Mouse (Mus musculus): ENCODE results near the gene Gm5617.
"Not testable (repeated sequence)": the region's sequence is repeated elsewhere in the genome, so short reads cannot be mapped to it uniquely, and the experiment has no call there.

The Gm5617 gene

GRCm38 (mm10) chr9:48494817-48495547, at the start of gene Gm5617, which contains the start of gene Rbm7:
TSS of gene Gm5617 (plus strand) at chr9:48495442.
TSS of gene Rbm7 (minus strand) at chr9:48495299.
- peak; percentile 96 to 97 for DNase-seq

- DNase-seq, result peak; percentile 35 to 55
Measured at GRCm38 (mm10) chr9:48447783-48448209, 47.4 kb upstream of the Gm5617 start.

GRCm38 (mm10) chr9:48450066-48450465, 45.2 kb upstream of the Gm5617 start:
- no peak for DNase-seq

GRCm38 (mm10) chr9:48455961-48456360, 39.3 kb upstream of the Gm5617 start:
- no peak for DNase-seq

GRCm38 (mm10) chr9:48458879-48459278, 36.4 kb upstream of the Gm5617 start:
- no peak for DNase-seq

GRCm38 (mm10) chr9:48459391-48459790, 35.9 kb upstream of the Gm5617 start:
- DNase-seq, result no peak

GRCm38 (mm10) chr9:48460720-48461119, 34.5 kb upstream of the Gm5617 start:
- no peak for DNase-seq

GRCm38 (mm10) chr9:48461545-48461944, 33.7 kb upstream of the Gm5617 start:
- no peak for DNase-seq

- peak in 1 of 2 experiments; percentile 15 for DNase-seq
Measured at GRCm38 (mm10) chr9:48465671-48466070, 29.6 kb upstream of the Gm5617 start.

- peak; percentile 68 to 90 for DNase-seq
Measured at GRCm38 (mm10) chr9:48466804-48467203, 28.4 kb upstream of the Gm5617 start.

- not testable (repeated sequence) for DNase-seq
Measured at GRCm38 (mm10) chr9:48467471-48467870, 27.8 kb upstream of the Gm5617 start.

GRCm38 (mm10) chr9:48472441-48473025, 22.7 kb upstream of the Gm5617 start:
- DNase-seq, result no peak

- DNase-seq, result no peak
Measured at GRCm38 (mm10) chr9:48473131-48473530, 22.1 kb upstream of the Gm5617 start.

GRCm38 (mm10) chr9:48474367-48474766, 20.9 kb upstream of the Gm5617 start:
- no peak for DNase-seq

GRCm38 (mm10) chr9:48476236-48477165, 18.7 kb upstream of the Gm5617 start:
- DNase-seq, result no peak

GRCm38 (mm10) chr9:48478808-48479207, 16.4 kb upstream of the Gm5617 start:
- no peak for DNase-seq

- no peak for DNase-seq
Measured at GRCm38 (mm10) chr9:48479838-48480410, 15.3 kb upstream of the Gm5617 start.

GRCm38 (mm10) chr9:48480411-48481213, 14.6 kb upstream of the Gm5617 start, which contains the start of gene Rexo2:
TSS of gene Rexo2 (minus strand) at chr9:48480623.
- DNase-seq, result peak; percentile 96 to 98

GRCm38 (mm10) chr9:48481214-48482134, 13.8 kb upstream of the Gm5617 start:
- peak in 1 of 2 experiments; percentile 10 for DNase-seq

- no peak for DNase-seq
Measured at GRCm38 (mm10) chr9:48495548-48495932, 298 bp downstream of the Gm5617 start.

- DNase-seq, result no peak
Measured at GRCm38 (mm10) chr9:48501192-48501591, 6.0 kb downstream of the Gm5617 start.
